16 mouse cellular contexts compared by ENCODE assay signal in genomic region chr2:102157555-102157954, GRCm38 (mm10).
"Had no signal": no experiment of that assay in that cellular context is flagged by ENCODE, and none has a peak within 500 bp of the region (broad histone marks: within the 10 kb centered on the region; RNA-seq: fewer than 3 reads in every experiment).

No protein-coding gene starts in this region.

- H3K27ac ChIP-seq: limb, embryonic 10.5 days; limb, embryonic 13.5 days; liver, embryonic 15.5 days; macrophage; stomach, postnatal 0 days had no signal

- ATAC-seq: inflammation-experienced regulatory T-cells, adult 6 months; intestine, embryonic 16.5 days had no signal

- H3K4me3 ChIP-seq: limb, embryonic 10.5 days; limb, embryonic 13.5 days; liver, embryonic 15.5 days had no signal

- DNase-seq: kidney, adult 2 months; kidney, postnatal 36 days; liver; lung, adult 2 months; midbrain, embryonic 14.5 days; right cerebral cortex, postnatal 4 days; thymus, adult 2 months; thymus, postnatal 14 days; thymus, postnatal 4 days had no signal
